Mouse (Mus musculus): ENCODE data around the gene 1700006A11Rik.
"Not testable (repeated sequence)": the region's sequence is repeated elsewhere in the genome, so short reads cannot be mapped to it uniquely, and the experiment has no call there.

Gene 1700006A11Rik

GRCm38 (mm10) chr3:124425940-124426339, at the start of gene 1700006A11Rik:
1700006A11Rik (minus strand) TSS chr3:124426040.
- DNase-seq, result no peak

- not testable (repeated sequence) for DNase-seq
Observed at GRCm38 (mm10) chr3:124474291-124474690, 48.5 kb upstream of the 1700006A11Rik start.

GRCm38 (mm10) chr3:124466102-124466730, 40.4 kb upstream of the 1700006A11Rik start:
- DNase-seq, result no peak

GRCm38 (mm10) chr3:124392201-124392600, 33.6 kb downstream of the 1700006A11Rik start:
- no peak for DNase-seq

- DNase-seq, result no peak
Observed at GRCm38 (mm10) chr3:124390101-124390500, 35.7 kb downstream of the 1700006A11Rik start.

GRCm38 (mm10) chr3:124389650-124390049, 36.2 kb downstream of the 1700006A11Rik start:
- DNase-seq, result no peak

- DNase-seq, result not testable (repeated sequence)
Observed at GRCm38 (mm10) chr3:124385377-124385776, 40.5 kb downstream of the 1700006A11Rik start.

- no peak for DNase-seq
Observed at GRCm38 (mm10) chr3:124372031-124372430, 53.8 kb downstream of the 1700006A11Rik start.

GRCm38 (mm10) chr3:124357533-124357932, 68.3 kb downstream of the 1700006A11Rik start:
- DNase-seq, result no peak

All from kidney, postnatal 14 days (tissue).